Mouse (Mus musculus) brain, embryonic 14.5 days (tissue): Measurements from ENCODE around the gene Tacr2. TPM values are rescaled to one million over a fixed set of nuclear protein-coding genes. Genes with fewer than 3 reads are reported as not detected.

Source experiments
- DNase-seq: peaks from one replicate; pipeline ENCODE4 v3.0.0-alpha.2; 2011; ENCODE audit warnings: low read depth
- CTCF ChIP-seq: fragments of 200-500 bp; IDR thresholded peaks from 2 replicates; pipeline ENCODE4 v1.5.1; 2012; ENCODE audit warnings: inconsistent platforms, mild to moderate bottlenecking, moderate library complexity, borderline replicate concordance; ENCODE audit not compliant: insufficient read depth, insufficient read length; ENCODE audit errors: extremely low read depth
- POLR2A ChIP-seq: fragments of 200-500 bp; IDR thresholded peaks from 2 replicates; pipeline ENCODE4 v1.6.1; 2012; ENCODE audit warnings: mild to moderate bottlenecking, inconsistent platforms, borderline replicate concordance; ENCODE audit not compliant: poor library complexity, insufficient read depth, insufficient read length, severe bottlenecking; ENCODE audit errors: extremely low read depth
- polyA plus RNA-seq: library from polyadenylated mRNA; depleted of rRNA; stranded (reverse); fragments of >200 nt; gene quantifications from 2 replicates; pipeline ENCODE4 v1.2.3, GENCODE M21; 2012

Gene Tacr2
- polyA plus RNA-seq, 1 experiment, result not detected

DNA sequence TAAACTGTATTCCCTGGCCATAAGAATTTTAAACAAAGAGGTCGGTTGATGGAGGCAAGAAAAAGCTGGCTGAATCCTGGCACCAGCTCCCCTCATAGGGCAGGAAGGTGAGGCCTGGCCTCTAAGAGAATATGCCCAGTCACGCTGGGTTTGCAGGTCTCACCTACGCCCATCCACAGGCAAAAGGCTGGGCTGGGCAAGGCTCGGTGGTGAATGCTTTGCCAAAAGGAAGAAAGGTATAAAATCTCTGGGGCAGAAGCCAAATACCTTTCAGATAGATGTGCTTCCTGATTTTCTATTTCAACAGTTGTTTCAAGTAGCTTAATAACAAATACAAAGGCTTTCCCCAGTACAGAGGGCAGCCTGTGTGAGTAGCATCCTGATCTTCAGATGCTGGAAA is 27.4 kb downstream of the Tacr2 start:
- no peak for DNase-seq
- TF ChIP-seq POLR2A (no peak), CTCF (no peak)

DNA sequence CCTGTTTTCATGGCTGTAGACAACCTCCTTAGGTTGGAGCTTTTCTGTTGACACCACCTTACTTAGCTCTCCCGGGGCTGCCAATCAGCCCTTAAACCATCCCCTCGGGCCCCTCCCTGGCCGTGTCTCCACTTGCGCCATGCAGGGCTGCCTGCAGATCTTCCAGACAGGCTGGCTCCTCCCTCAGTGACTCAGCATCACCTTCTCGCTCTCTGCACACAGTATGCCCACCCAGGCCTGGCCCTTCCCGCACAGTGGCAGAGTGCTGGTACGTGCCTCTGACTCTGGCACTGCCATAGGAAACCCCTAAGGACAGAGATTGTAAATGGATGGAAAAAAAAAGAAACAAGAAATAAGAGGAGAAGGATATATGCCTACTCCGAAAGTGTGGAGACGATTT is 30.5 kb downstream of the Tacr2 start:
- DNase-seq, result no peak

DNA sequence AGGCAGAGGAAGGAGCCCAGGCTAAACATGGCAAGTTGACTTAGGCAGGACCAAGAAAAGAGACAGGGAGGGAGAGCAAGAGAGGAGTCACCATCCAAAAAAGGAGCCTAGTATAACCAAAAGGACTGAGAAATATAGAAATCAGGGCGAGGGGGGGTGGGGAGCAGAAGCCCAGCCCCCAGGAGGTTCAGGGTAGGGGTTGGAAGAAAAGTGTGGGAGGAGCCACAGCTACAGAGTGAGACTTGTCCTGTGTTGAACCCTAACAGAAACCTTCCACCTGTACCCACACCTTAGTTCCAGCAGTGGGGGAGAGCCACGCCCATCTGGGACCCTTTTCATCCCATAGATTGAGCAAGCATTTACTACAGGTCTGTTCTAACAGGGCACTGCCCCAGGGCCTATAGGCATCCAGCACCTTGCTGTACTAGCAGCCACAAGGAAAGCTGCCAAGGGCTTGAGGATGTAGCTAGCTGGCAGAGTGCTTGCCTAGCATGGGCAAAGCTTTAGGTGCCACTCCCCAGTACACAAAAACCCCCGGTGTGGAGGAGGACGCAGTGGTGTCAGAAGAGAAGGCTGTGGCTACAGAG is 31.1 kb downstream of the Tacr2 start:
- DNase-seq, result no peak
- TF ChIP-seq CTCF (no peak), POLR2A (no peak)

More for the DNA sequence above, 30.5 kb downstream of the Tacr2 start:
- TF ChIP-seq POLR2A (no peak), CTCF (no peak)

DNA sequence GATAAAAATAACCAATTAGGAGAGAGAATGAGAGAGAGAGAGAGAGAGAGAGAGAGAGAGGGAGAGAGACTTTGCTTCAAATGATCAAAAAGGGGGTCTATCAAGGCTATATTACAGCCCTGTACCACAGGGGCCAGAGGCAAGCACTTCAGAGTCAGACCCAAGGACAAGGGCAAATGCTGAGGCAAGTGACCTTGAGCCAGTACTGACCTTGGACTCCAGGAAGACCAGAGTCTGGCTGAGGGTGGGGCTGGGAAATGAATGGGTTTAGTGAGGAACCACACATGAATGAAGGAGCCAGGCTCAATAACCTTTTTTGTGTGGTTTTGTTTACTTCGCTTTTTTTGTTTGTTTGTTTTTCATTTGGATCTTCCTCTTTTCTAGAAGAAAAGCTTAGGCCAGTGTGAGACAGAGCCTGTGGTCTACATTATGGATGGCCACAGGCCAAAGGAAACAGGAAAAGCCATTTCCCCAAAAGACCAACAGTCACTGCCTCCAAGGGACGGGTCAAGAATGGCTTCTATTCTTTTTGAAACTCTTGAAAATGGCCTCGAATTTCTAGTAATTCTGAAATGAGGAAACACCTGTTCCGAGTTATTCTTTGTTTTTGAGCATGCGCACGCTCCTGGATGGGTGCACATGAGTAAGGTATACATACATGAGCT is 35.4 kb downstream of the Tacr2 start:
- no peak for TF ChIP-seq CTCF
- TF ChIP-seq POLR2A, result no peak
- DNase-seq, result no peak

DNA sequence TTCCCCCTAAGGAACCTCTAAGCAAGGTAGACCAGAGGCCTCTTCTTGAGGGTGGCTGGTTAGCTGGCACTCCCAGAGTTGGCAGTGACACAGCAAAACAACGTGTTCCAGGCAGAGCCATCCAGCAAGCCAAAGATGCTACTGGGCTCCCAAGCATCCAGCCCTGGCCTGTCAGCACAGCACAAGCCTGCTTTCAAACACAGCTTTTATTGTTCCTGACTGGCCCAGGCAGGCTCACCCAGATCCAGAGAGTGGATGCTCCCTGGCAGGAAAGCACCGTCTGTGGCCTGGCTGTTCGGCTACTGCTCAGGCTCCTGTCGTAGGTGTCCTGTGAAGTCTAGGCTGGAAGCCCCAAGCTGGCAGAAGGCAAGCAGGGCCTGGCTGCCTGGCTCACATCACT is 41.9 kb downstream of the Tacr2 start:
- no peak for TF ChIP-seq CTCF
- no peak for TF ChIP-seq POLR2A
- no peak for DNase-seq

DNA sequence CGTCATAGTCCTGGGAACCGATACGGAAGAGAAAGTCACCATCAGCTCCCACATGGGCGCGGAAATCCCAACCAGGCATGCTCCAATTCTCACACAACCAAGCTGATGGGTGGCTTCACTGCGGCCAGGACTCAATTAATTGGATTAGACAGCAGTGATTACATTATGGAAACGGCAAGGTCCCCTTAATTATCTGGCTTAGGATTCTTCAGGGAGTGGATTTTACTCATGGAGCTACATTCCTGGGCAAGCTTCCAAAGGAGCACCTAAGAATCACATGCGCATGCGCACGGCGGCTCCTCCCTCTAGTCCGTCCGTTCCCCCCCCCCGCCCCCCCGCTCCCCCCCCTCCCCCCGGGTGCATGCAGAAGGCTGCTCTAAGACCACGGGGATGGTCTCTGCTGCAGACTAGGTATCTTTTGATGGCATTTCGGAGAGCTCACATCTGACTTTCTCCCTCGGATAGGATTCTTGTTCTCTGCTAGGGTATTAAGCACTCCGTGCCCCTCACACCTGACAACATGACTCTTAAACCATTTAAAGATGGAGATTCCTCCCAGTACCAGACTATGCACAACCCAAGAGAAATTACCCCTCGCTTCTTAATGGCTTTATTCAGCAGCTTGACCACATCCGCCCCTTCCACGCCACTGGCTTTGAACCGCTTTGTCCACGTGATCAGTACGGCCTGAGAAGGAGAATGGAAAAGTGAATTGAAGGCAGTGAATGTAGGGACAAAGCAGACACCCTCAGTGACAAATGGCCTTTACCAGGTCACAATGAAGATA is 44.0 kb downstream of the Tacr2 start:
- TF ChIP-seq CTCF (no peak), POLR2A (no peak)

DNA sequence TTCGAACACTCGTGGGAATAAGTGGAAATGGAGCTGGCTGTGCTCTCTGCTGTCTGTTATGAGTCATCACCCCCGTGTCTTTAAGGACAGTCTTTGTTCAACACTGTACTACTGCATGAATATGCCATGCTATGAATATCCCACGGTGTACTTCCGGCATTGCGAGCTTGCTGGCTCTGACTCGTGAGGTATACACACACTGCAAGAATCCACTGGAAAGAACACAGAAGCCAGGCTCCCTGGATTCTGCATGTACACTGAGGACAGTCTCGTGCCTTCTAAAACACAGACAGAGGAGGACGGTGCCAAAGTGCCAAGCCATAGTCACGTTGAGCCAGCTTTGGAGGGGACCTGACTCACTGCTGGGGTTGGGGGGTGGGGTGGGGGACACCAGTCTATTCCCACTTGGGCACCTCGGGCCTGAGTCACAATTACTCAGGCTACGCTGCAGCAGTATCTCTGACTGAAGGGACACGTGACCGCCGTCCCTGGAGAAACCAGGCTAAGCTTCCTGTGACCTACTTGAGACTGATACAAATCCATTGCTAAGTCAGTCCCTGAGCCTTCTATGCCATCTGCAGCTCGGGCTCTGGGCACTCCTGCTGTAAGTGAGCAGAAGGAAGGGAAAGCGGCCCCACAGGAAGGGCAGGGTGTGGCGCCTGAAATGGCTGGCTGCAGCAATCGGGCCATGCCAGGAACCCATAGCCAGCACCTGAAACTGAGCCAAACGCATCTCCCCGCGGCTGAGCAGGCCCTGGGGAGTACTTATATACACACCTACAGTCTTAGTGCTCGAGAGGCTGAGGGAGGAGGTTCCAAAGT is 48.0 kb downstream of the Tacr2 start:
- TF ChIP-seq POLR2A (no peak), CTCF (no peak)
- peak; percentile 15 for DNase-seq

More for the DNA sequence above, 44.0 kb downstream of the Tacr2 start:
- DNase-seq, result peak; percentile 75

DNA sequence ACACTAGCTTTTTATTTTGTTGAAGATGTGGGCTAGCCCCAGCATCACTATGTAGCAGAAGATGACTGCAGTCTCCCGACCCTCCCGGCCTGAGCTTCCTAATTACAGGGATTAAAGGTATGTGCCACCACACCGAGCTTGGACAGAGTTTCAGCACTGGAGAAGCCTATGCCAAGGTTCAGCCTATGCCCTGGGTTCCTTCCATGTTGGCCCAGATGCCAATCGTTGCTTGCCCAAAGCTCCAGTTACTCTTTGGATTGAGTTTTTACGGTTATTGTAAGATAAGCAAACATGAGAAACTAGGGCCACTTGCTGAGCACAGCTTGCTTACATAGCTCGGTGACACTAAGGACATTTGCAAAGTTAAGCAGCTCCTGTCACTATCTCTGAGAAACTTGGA is 52.9 kb downstream of the Tacr2 start:
- DNase-seq, result no peak
- TF ChIP-seq POLR2A (no peak), CTCF (no peak)

DNA sequence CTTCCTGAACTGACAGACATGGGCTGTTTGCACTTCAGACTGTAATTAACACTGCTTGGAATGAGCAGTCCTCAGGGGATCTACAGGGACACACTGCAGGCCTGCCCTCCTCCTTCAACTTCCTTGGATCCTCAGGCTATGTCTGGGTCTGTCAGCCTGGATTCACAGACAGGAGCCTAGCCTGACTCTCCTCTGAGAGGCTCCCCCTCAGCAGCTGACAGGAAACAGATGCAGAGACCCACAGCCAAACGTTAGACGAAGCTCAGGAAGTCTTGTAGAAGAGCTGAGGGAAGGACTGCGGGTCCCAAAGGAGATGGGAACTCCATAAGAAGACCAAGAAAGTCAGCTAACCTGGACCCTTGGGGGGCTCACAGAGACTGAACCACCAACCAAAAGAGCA is 54.2 kb downstream of the Tacr2 start:
- TF ChIP-seq CTCF (no peak), POLR2A (no peak)

DNA sequence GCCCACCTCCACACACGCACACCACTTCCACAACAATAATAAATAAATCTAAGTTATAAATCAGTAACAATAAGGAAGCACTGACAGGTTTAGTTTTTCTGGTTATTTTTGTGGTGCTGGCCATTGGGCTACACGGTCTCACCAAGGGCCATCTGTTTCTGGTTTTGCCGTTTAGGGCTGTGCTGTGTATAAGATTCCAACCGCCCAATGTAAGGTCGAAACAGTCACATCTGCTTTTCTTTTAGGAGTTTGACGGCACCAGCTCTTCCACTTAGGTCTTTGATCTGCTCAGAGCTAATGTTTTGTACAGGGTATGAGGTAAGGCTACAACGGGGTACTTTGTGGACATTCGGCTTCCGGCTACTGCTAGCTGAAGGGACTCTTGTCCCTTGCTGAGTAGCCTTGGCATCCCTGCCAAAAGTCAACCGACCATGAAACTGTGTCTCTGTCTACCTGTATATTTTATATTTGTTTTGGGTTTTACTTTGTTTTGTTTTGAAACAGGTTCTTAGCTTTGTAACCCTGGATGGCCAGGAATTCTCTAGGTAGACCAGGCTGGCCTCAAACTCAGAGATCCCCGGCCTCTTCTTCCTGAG is 56.8 kb downstream of the Tacr2 start:
- no peak for DNase-seq

More for the DNA sequence above, 54.2 kb downstream of the Tacr2 start:
- DNase-seq, result peak; percentile 19

DNA sequence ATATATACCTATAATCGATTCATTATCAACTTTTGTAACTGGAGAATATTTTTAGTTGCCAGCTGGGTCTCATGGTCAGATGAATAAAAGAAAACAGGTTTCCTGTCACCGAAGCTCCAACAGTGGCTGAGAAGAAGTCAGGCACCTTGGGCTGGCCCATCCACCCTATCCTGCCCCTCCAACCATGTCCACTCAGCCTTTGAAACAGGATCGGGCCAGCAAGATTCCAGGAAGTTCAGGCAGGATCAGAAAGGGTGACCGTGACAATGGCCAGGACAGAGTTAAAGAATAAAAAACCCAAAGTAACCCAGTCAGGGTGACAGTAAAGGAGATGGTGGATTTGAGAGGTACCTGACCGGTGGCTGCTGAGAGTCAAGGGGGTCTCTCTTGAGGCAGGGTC is 57.4 kb downstream of the Tacr2 start:
- TF ChIP-seq POLR2A (no peak), CTCF (no peak)
- no peak for DNase-seq

More for the DNA sequence above, 56.8 kb downstream of the Tacr2 start:
- no peak for TF ChIP-seq CTCF
- no peak for TF ChIP-seq POLR2A
